Mouse (Mus musculus): Measurements from ENCODE around the gene Ccnd3. TPM values are rescaled to one million over a fixed set of nuclear protein-coding genes. Genes with fewer than 3 reads are reported as not detected.

Ccnd3 gene
- polyA plus RNA-seq, 1 experiment from 2014 or later = 412 TPM

DNA sequence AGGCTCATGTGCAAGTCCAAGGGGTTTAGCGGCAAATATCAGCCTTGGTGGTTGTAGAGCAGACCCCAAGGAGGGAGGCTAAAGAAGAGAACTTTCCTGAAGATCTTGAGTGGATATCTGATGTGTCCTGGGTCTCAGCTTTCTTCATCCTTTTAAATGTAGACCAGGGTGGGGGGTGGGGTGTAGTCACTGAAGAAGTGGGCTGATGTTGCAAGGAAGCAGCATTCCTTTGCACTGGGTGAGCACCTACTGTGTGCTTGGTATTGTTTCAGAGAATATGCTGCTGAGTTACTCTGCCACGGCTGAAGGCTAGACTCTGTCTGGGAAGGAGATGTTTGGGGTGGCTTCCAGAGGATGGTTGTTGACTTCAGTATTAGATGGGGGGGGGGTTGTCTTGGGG lies 715 bp downstream of the Ccnd3 start:
- no peaks in the 10 kb centered on the region for H3K36me3 ChIP-seq (ENCODE audit: control insufficient read depth, insufficient read depth)
- 49% methylated on average over 2 of the region's 2 CpGs for WGBS
- H3K4me2 ChIP-seq (ENCODE audit: low read depth, low read length) = peak overlapping the region; percentile 77
- ATAC-seq (replicated peaks; ENCODE audit: extremely low read depth, insufficient read depth, low FRiP score) = no peak
- no peaks in the 10 kb centered on the region for H3K27me3 ChIP-seq (ENCODE audit: control insufficient read depth, insufficient read depth, low read length)
- H3K9ac ChIP-seq (ENCODE audit: low read length) = peak overlapping the region; percentile 77
- peak overlapping the region; percentile 55 for H3K4me3 ChIP-seq (ENCODE audit: low read length)
- H3K9me3 ChIP-seq (replicated peaks; ENCODE audit: control insufficient read depth, low read length) = no peaks in the 10 kb centered on the region
- peaks cover 34% of the 10 kb centered on the region for H3K4me1 ChIP-seq (ENCODE audit: control insufficient read depth, insufficient read depth, low read length)
- peak overlapping the region; percentile 58 for H3K27ac ChIP-seq (ENCODE audit: low read length)

DNA sequence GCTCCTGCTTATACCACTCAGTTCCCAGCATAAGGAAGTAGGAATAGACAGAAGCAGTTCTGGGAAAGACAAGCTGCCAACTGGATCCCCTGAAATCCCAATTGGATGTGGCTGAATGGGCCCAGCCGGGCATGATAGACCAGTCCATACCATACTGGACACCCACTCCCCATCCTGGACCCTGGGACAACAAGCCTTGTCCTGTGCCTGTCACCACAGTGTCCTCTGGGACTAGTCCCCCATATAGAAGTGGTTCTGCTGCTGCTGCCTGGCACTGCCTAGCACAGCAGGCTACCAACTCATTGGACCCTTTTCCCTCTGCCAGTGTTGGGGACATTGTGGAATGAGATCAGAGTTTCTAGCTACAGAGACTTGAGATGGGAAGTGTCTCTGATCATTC lies 1.2 kb downstream of the Ccnd3 start:
- peaks cover 35% of the 10 kb centered on the region for H3K4me1 ChIP-seq (ENCODE audit: control insufficient read depth, insufficient read depth, low read length)
- H3K4me2 ChIP-seq (ENCODE audit: low read depth, low read length) = peak overlapping the region; percentile 77; the same call in 1 of the 2 replicates
- WGBS = 91% methylated on average over 1 of the region's 1 CpGs
- no peaks in the 10 kb centered on the region for H3K9me3 ChIP-seq (replicated peaks; ENCODE audit: control insufficient read depth, low read length)
- no peak overlapping the region for H3K27ac ChIP-seq (ENCODE audit: low read length)
- no peaks in the 10 kb centered on the region for H3K36me3 ChIP-seq (ENCODE audit: control insufficient read depth, insufficient read depth)
- H3K4me3 ChIP-seq (ENCODE audit: low read length) = peak overlapping the region; percentile 55; the same call in 1 of the 2 replicates
- H3K27me3 ChIP-seq (ENCODE audit: control insufficient read depth, insufficient read depth, low read length) = no peaks in the 10 kb centered on the region
- ATAC-seq (replicated peaks; ENCODE audit: extremely low read depth, insufficient read depth, low FRiP score) = no peak
- H3K9ac ChIP-seq (ENCODE audit: low read length) = no peak overlapping the region; the same call in 1 of the 2 replicates

DNA sequence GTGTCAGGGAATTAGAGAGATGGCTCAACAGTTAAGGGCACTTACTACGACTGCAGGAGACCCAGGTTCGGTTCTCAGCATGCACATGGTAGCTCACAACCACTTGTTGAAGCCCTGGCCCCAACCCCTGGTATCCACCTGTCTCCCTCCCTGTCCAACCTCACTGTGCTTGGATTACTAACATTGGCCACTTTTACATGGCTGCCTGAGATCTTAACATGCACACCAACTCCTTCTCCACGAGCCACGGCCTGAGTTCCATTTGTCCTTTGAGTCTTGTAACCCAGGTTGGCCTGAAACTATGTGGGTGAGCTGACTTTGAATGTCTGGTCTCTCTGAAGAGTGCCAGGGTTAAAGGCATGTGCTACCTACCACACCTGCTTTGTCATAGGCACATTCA lies 1.8 kb downstream of the Ccnd3 start:
- H3K9ac ChIP-seq (ENCODE audit: low read length) = no peak overlapping the region
- H3K27ac ChIP-seq (ENCODE audit: low read length) = no peak overlapping the region
- no peaks in the 10 kb centered on the region for H3K36me3 ChIP-seq (ENCODE audit: control insufficient read depth, insufficient read depth)
- H3K4me3 ChIP-seq (ENCODE audit: low read length) = no peak overlapping the region
- no peaks in the 10 kb centered on the region for H3K9me3 ChIP-seq (replicated peaks; ENCODE audit: control insufficient read depth, low read length)
- no peak for ATAC-seq (replicated peaks; ENCODE audit: extremely low read depth, insufficient read depth, low FRiP score)
- H3K27me3 ChIP-seq (ENCODE audit: control insufficient read depth, insufficient read depth, low read length) = no peaks in the 10 kb centered on the region
- no peak overlapping the region for H3K4me2 ChIP-seq (ENCODE audit: low read depth, low read length)
- H3K4me1 ChIP-seq (ENCODE audit: control insufficient read depth, insufficient read depth, low read length) = peaks cover 34% of the 10 kb centered on the region
- WGBS = 84% methylated on average over 4 of the region's 4 CpGs

DNA sequence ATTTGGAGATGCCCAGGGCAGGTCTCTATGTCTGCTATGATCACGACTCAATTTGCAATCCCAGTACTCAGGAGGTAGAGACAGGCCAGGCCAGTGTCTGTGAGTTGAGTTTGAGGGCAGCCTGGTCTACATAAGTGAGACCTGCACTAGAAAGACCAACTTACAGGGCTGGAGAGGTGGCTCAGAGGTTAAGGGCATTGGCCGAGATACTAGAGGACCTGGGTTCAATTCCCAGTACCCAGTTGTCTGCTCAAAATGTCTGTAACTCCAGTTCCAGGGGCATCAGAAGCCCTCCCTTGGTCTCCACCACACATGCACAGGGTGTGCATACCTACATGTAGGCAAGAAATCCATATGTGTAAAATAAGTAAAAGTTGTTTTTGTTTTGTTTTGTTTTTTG lies 2.7 kb downstream of the Ccnd3 start:
- no peaks in the 10 kb centered on the region for H3K27me3 ChIP-seq (ENCODE audit: control insufficient read depth, insufficient read depth, low read length)
- peak overlapping the region; percentile 48; the same call in 1 of the 2 replicates for H3K4me3 ChIP-seq (ENCODE audit: low read length)
- no peaks in the 10 kb centered on the region for H3K36me3 ChIP-seq (ENCODE audit: control insufficient read depth, insufficient read depth)
- peaks cover 36% of the 10 kb centered on the region for H3K4me1 ChIP-seq (ENCODE audit: control insufficient read depth, insufficient read depth, low read length)
- H3K27ac ChIP-seq (ENCODE audit: low read length) = peak overlapping the region; percentile 98
- H3K4me2 ChIP-seq (ENCODE audit: low read depth, low read length) = peak overlapping the region; percentile 76
- no peak for ATAC-seq (replicated peaks; ENCODE audit: extremely low read depth, insufficient read depth, low FRiP score)
- H3K9me3 ChIP-seq (replicated peaks; ENCODE audit: control insufficient read depth, low read length) = no peaks in the 10 kb centered on the region
- WGBS = 89% methylated on average over 2 of the region's 2 CpGs
- peak overlapping the region; percentile 49 for H3K9ac ChIP-seq (ENCODE audit: low read length)

DNA sequence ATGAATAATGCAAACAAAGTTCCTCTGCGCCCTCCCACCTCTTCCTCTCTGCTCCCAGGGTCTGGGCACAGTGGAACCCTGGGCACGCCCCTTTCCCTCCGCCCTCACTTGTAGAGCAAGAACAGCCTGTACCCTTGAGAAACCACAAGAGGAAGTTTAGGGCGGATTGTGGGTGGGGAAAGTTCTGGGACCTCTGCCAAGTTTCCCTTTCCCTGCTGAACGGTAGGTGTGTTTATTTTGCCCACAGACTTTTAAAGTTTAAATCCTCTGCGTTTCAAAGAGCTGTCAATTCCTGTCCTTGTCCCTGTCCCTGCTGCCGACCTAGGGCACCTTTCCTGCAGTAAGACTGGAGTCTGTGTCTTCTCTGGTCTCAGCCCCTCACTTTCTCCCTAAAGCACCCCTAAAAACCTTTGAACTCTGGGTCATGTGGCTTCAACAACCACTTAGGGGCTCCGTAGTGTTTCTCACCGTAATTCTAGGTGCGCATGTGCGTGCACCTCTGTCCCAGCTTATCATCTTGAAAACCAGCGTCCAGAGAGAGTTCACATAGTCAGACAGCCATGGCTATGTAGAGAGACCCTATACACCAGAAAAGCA lies 3.3 kb downstream of the Ccnd3 start:
- Histone ChIP-seq H3K36me3 (ENCODE audit: control insufficient read depth, insufficient read depth) (no peaks in the 10 kb centered on the region), H3K4me3 (ENCODE audit: low read length) (peak overlapping the region; percentile 48), H3K27ac (ENCODE audit: low read length) (peak overlapping the region; percentile 98), H3K9me3 (replicated peaks; ENCODE audit: control insufficient read depth, low read length) (no peaks in the 10 kb centered on the region), H3K9ac (ENCODE audit: low read length) (peak overlapping the region; percentile 70), H3K4me2 (ENCODE audit: low read depth, low read length) (peak overlapping the region; percentile 76), H3K4me1 (ENCODE audit: control insufficient read depth, insufficient read depth, low read length) (peaks cover 38% of the 10 kb centered on the region), H3K27me3 (ENCODE audit: control insufficient read depth, insufficient read depth, low read length) (no peaks in the 10 kb centered on the region)
- 9% methylated on average over 12 of the region's 12 CpGs for WGBS
- peak; percentile 78 for ATAC-seq (replicated peaks; ENCODE audit: extremely low read depth, insufficient read depth, low FRiP score)

DNA sequence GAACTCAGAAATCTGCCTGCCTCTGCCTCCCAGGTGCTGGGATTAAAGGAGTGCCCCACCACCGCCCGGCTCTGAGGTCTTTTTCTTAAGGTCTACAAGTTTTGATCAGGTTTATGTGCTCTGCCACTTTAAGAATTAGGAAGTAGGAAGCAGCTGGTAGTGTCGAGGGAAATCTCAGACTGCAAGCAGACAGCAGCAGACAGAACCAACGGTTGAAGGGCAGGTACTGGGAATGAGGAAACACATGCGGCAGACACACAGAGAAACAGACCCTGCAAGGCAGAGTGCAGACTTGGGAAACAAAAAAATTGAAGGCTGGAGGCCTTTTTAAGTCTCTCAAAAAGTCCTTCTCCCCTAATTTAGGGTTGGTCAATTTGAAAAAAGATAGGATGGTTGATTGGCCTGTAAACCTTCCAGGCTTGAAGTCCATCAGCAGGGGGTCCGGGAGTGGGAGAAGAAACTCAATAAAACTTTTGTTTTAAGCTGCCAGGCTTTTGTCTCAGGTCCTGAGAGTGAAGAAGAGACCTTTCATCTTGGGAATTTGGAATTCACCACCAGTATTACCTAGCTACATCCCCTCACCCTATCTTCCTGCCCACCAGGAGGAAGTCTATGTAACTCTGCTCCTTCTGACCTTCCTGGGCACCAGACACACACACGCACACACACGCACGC lies 4.3 kb downstream of the Ccnd3 start:
- no peak for ATAC-seq (replicated peaks; ENCODE audit: extremely low read depth, insufficient read depth, low FRiP score)
- WGBS = 63% methylated on average over 9 of the region's 9 CpGs
- no peak overlapping the region for H3K4me2 ChIP-seq (ENCODE audit: low read depth, low read length)
- no peaks in the 10 kb centered on the region for H3K36me3 ChIP-seq (ENCODE audit: control insufficient read depth, insufficient read depth)
- peak overlapping the region; percentile 98 for H3K27ac ChIP-seq (ENCODE audit: low read length)
- no peak overlapping the region for H3K4me3 ChIP-seq (ENCODE audit: low read length)
- peaks cover 44% of the 10 kb centered on the region for H3K4me1 ChIP-seq (ENCODE audit: control insufficient read depth, insufficient read depth, low read length)
- no peak overlapping the region for H3K9ac ChIP-seq (ENCODE audit: low read length)
- H3K27me3 ChIP-seq (ENCODE audit: control insufficient read depth, insufficient read depth, low read length) = no peaks in the 10 kb centered on the region
- no peaks in the 10 kb centered on the region for H3K9me3 ChIP-seq (replicated peaks; ENCODE audit: control insufficient read depth, low read length)

DNA sequence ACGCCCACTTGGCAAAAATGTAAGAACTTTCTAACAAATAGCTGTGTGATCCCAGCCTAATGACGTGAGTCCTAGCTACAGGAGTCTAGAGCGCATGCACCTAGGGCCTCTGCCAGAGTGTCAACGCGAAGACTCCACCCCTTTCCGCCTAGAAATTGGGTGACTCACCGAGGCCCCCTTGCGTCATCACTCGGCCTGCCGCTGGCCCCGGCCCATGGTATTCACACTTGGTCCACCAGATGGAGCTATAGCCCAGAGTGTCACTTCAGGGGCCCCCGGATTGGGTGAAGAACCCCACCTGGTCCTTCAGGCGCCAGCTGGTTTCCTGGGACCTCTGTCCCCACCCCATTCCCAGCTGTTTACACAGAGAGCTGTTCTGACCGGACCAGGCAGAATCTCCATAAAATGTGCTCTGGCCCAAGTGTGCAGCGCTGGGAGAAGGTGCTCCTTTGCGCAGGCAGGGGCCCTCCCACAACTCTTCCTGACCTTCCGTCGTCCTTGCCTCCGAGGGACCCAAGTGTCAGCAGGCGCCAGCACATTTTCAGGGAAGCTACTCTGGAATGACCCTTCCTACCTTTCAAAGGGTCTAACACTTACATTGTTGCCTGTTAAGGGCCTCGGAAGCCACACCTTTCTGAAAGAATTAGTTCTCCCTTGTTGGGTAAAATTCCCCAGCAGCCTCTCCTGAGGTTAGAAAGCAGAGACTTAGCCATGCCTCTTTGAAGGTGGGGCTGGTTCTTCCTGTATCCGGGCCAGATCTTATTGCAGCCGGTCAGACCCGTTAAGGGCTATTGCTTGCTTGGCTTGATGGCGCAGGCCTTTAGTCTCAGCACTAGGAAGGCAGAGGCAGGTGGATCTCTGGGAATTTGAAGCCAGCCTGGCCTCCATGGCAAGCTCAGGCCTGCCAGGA lies 6.5 kb downstream of the Ccnd3 start:
- Histone ChIP-seq H3K27ac (ENCODE audit: low read length) (peak overlapping the region; percentile 93), H3K9ac (ENCODE audit: low read length) (peak overlapping the region; percentile 78), H3K4me1 (ENCODE audit: control insufficient read depth, insufficient read depth, low read length) (peaks cover 40% of the 10 kb centered on the region), H3K9me3 (replicated peaks; ENCODE audit: control insufficient read depth, low read length) (no peaks in the 10 kb centered on the region), H3K4me2 (ENCODE audit: low read depth, low read length) (peak overlapping the region; percentile 71), H3K27me3 (ENCODE audit: control insufficient read depth, insufficient read depth, low read length) (no peaks in the 10 kb centered on the region), H3K4me3 (ENCODE audit: low read length) (peak overlapping the region; percentile 42), H3K36me3 (ENCODE audit: control insufficient read depth, insufficient read depth) (no peaks in the 10 kb centered on the region)
- WGBS = 9% methylated on average over 25 of the region's 25 CpGs
- peak; percentile 88 for ATAC-seq (replicated peaks; ENCODE audit: extremely low read depth, insufficient read depth, low FRiP score)

DNA sequence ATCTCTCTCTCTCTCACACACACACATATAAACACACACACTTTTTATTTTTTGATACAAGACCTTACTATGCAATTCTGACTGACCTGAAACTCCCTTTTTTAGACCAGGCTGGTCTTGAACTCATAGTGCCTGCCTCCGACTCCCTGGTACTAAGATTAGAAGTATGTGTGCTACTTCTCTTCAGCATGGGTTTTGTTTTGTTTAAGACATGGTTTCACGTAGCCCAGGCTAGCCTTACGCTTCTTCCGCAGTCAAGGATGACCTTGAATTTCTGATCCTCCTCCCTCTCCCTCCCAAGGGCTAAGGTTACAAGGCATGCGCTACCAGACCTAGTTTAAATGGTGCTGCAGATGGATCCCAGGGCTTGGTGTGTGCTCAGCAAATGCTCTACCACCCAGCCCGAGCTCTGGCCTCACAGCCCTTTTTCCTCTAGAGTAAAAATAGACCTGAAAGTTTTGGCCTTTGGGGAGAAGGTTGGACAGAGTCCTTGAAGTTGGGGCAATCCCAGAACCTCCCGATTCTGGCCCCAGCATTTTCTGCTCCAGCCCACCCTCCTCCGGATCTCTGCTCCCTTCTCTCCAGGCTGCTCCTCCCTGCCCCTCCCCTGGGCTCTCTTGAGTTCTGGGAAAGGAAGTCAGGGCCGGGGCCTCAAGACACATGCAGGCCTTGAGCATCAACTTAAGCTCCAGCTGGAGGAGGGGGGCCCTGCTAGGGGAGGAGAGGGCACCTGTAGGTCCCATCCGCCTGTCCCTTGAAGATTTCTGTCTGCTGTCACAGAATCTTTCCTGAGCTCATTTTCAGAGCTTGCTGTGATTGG lies 8.3 kb downstream of the Ccnd3 start:
- 57% methylated on average over 10 of the region's 10 CpGs for WGBS
- H3K4me2 ChIP-seq (ENCODE audit: low read depth, low read length) = no peak overlapping the region
- no peak for ATAC-seq (replicated peaks; ENCODE audit: extremely low read depth, insufficient read depth, low FRiP score)
- H3K36me3 ChIP-seq (ENCODE audit: control insufficient read depth, insufficient read depth) = no peaks in the 10 kb centered on the region
- H3K9ac ChIP-seq (ENCODE audit: low read length) = peak overlapping the region; percentile 23; the same call in 1 of the 2 replicates
- H3K27ac ChIP-seq (ENCODE audit: low read length) = peak overlapping the region; percentile 30
- peaks cover 41% of the 10 kb centered on the region for H3K4me1 ChIP-seq (ENCODE audit: control insufficient read depth, insufficient read depth, low read length)
- H3K27me3 ChIP-seq (ENCODE audit: control insufficient read depth, insufficient read depth, low read length) = no peaks in the 10 kb centered on the region
- H3K9me3 ChIP-seq (replicated peaks; ENCODE audit: control insufficient read depth, low read length) = no peaks in the 10 kb centered on the region
- H3K4me3 ChIP-seq (ENCODE audit: low read length) = no peak overlapping the region

All from heart, embryonic 16.5 days (tissue).